Mouse (Mus musculus) lung, postnatal 0 days (tissue): ENCODE data around the gene Scfd2. TPM values are rescaled to one million over a fixed set of nuclear protein-coding genes. Genes with fewer than 3 reads are reported as not detected.

ENCODE experiments used
- ATAC-seq: fragments of 200-750 bp; cut with Nextera tagmentation; 2 replicates; pipeline ENCODE4 v1.8.0; 2017; ENCODE audit warnings: moderate library complexity
- DNase-seq: peaks from one replicate; pipeline ENCODE4 v3.0.0-alpha.2; 2016; ENCODE audit warnings: low spot score
- H3K27ac ChIP-seq: fragments of 300-500 bp; sonication (generic); 2 replicates; pipeline ENCODE4 v1.5.1; 2014; ENCODE audit warnings: antibody characterized with exemption, mild to moderate bottlenecking, low read length, mixed read lengths
- H3K27me3 ChIP-seq: fragments of 300-500 bp; sonication (generic); replicated peaks from 2 replicates; pipeline ENCODE4 v1.6.1; 2014; ENCODE audit warnings: low read length, mixed read lengths; ENCODE audit not compliant: insufficient read depth
- H3K36me3 ChIP-seq: fragments of 300-500 bp; sonication (generic); 2 replicates; pipeline ENCODE4 v1.6.1; 2014; ENCODE audit warnings: low read length, mixed read lengths; ENCODE audit not compliant: insufficient read depth
- H3K4me1 ChIP-seq: fragments of 300-500 bp; sonication (generic); 2 replicates; pipeline ENCODE4 v1.6.1; 2014; ENCODE audit warnings: antibody characterized with exemption, low read depth, low read length, mixed read lengths; ENCODE audit not compliant: insufficient read depth
- H3K4me2 ChIP-seq: fragments of 300-500 bp; sonication (generic); replicated peaks from 2 replicates; pipeline ENCODE4 v1.6.1; 2014; ENCODE audit warnings: low read depth, mild to moderate bottlenecking, low read length, moderate library complexity, mixed read lengths
- H3K4me3 ChIP-seq: fragments of 300-500 bp; sonication (generic); 2 replicates; pipeline ENCODE4 v1.5.1; 2014; ENCODE audit warnings: low read depth, low read length
- H3K9ac ChIP-seq: fragments of 300-500 bp; sonication (generic); replicated peaks from 2 replicates; pipeline ENCODE4 v1.6.1; 2014; ENCODE audit warnings: low read depth, mild to moderate bottlenecking
- H3K9me3 ChIP-seq: fragments of 300-500 bp; sonication (generic); 2 replicates; pipeline ENCODE4 v1.6.1; 2016; ENCODE audit warnings: low read length, mixed read lengths
- CTCF ChIP-seq: IDR thresholded peaks from 2 replicates; pipeline ENCODE4 v1.5.1; 2016; ENCODE audit warnings: antibody characterized with exemption, mild to moderate bottlenecking
- EP300 ChIP-seq: IDR thresholded peaks from 2 replicates; pipeline ENCODE4 v1.6.1; 2016; ENCODE audit warnings: antibody characterized with exemption, mild to moderate bottlenecking, control low read depth
- WGBS: fragments of 180-500 bp; shearing (Covaris S2); extraction: QIAGEN DNeasy Blood & Tissue Kit; methylation state at CpG from one replicate; pipeline ENCODE4 v1.1.7; 2014; 5-methylcytosine and 5-hydroxymethylcytosine counted together
- polyA plus RNA-seq: library from polyadenylated mRNA; unstranded; fragments of >200 nt; fragmentation: Nextera tagmentation; extraction: Ambion mirVana; gene quantifications from 2 replicates; pipeline ENCODE4 v1.2.1, GENCODE M21; 2015

Gene Scfd2
- polyA plus RNA-seq, 1 experiment from 2014 or later = 11.4 TPM

DNA sequence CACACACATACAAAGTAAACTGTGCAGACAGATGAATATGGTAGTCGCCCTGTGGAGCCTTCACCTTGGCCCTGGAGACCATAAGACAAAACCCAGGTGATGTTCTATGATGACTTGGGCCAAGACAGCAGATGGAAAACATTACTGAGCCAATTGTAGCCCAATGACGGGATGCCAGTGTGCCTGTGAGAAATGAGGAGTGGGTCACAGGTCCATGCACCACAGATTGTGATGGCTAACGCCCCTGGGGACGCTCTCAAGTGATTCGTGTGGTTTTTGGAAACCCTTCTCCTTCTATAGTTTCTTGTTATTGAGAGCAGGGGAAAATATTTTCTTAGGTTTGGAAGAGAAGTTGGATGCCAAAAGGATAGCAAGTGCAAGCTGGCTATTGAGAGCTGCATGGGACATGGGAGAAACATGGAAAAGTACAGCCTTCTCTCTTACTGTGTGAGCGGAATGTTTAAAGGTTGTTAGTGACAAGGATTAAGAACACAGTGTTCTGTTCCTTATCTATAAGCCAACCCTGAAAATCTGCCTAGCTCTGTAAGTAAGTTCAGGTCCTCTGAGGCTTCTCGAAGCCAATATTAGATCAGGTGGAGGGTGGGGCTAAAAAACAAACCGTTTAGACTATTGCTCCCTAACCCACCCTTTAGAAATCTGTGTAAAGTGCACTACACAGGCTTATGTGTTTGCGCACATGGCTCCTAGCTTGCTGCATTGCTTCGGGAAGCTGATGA is 210.4 kb downstream of the Scfd2 start:
- H3K4me2 ChIP-seq = no peak overlapping the region
- 69% methylated on average over 10 of the region's 10 CpGs for WGBS
- ATAC-seq = no peak
- no peak overlapping the region for H3K27ac ChIP-seq
- no peak for DNase-seq
- no peaks in the 10 kb centered on the region for H3K9me3 ChIP-seq
- no peaks in the 10 kb centered on the region for H3K36me3 ChIP-seq
- TF ChIP-seq EP300 = no peak
- no peak overlapping the region for H3K4me3 ChIP-seq
- no peaks in the 10 kb centered on the region for H3K27me3 ChIP-seq
- H3K4me1 ChIP-seq = no peaks in the 10 kb centered on the region
- no peak overlapping the region for H3K9ac ChIP-seq

DNA sequence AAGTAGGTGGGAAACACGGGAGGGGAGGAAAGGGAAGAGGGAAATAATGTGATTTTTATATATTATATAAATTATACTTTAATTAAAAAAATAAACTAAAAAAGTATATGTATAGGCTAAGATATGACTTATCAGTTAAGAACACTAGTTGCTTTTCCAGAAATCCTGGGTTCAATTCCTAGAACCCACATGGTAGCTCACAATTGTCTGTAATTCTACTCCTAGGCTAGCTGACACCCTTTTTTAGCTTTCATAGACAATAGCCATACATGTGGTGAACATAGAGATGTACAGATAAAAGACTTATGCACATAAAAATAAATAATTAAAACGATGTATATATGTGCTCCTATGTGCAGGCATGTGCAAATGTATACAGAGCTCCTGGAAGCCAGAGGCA is 212.0 kb downstream of the Scfd2 start:
- Histone ChIP-seq H3K27ac (no peak overlapping the region), H3K4me2 (no peak overlapping the region), H3K9me3 (no peaks in the 10 kb centered on the region), H3K27me3 (no peaks in the 10 kb centered on the region), H3K4me1 (no peaks in the 10 kb centered on the region), H3K4me3 (no peak overlapping the region), H3K9ac (no peak overlapping the region), H3K36me3 (no peaks in the 10 kb centered on the region)
- DNase-seq = no peak
- ATAC-seq = no peak
- TF ChIP-seq EP300 = no peak
- TF ChIP-seq CTCF = no peak
- 70% methylated on average over 2 of the region's 2 CpGs for WGBS

DNA sequence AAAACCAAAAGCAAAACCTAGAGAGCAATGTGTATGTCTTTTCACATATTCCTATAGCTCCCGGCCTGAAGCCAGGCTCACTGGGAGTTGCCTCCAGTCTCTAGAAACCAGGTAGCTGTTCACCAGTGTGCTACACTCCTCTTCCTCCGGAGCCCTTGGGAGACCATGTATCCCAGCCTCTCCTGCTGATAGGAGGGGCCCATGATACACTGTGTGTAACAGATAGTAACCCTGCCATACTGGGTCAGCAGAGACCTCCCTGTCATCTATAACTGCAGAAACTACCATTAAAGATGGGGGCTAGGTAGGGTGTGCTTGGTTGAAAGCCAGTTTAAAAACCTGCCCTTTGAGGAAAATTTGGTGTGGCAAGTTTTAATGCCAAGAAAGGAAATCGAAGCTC is 214.4 kb downstream of the Scfd2 start:
- ATAC-seq = no peak
- no peaks in the 10 kb centered on the region for H3K4me1 ChIP-seq
- H3K4me3 ChIP-seq = no peak overlapping the region
- TF ChIP-seq EP300 = no peak
- H3K9ac ChIP-seq = no peak overlapping the region
- H3K27ac ChIP-seq = no peak overlapping the region
- no peaks in the 10 kb centered on the region for H3K36me3 ChIP-seq
- no peaks in the 10 kb centered on the region for H3K27me3 ChIP-seq
- 81% methylated on average over 3 of the region's 3 CpGs for WGBS
- H3K9me3 ChIP-seq = no peaks in the 10 kb centered on the region
- no peak for DNase-seq
- no peak overlapping the region for H3K4me2 ChIP-seq

DNA sequence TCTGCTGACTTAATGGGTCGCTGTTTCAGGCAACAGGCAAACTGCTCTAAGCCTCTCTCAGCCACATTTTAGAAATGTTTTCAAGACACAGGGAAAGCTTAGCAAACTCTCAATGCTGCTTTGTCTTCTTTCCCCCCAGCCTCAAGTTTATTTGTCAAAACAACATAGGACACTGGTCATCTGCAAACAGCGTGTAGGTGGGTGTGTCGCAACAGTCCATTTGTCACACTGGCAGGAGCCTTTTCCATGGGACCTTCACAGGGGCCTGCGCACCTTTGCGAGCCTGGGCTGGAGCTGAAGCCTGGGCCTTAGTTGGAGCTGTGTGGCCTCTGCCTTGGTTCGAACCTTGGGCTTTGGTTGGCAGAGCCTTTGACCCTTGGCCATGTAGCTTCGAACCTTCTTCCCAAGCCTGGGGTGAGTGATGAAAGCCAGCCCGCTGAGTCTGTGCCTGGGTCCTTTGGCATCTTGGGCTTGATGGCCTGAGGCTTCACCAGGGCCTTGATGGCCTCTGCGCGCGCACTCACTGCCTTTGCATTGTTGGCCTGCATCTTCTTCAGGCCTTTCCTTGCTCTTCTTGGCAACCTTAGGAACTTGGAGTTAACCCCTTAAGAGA is 215.1 kb downstream of the Scfd2 start:
- Histone ChIP-seq H3K9ac (no peak overlapping the region), H3K4me2 (no peak overlapping the region), H3K4me3 (no peak overlapping the region), H3K27me3 (no peaks in the 10 kb centered on the region), H3K36me3 (no peaks in the 10 kb centered on the region), H3K27ac (no peak overlapping the region), H3K4me1 (no peaks in the 10 kb centered on the region), H3K9me3 (no peaks in the 10 kb centered on the region)
- no peak for ATAC-seq
- WGBS = 92% methylated on average over 11 of the region's 11 CpGs
- no peak for DNase-seq
- TF ChIP-seq EP300 = no peak
- no peak for TF ChIP-seq CTCF

DNA sequence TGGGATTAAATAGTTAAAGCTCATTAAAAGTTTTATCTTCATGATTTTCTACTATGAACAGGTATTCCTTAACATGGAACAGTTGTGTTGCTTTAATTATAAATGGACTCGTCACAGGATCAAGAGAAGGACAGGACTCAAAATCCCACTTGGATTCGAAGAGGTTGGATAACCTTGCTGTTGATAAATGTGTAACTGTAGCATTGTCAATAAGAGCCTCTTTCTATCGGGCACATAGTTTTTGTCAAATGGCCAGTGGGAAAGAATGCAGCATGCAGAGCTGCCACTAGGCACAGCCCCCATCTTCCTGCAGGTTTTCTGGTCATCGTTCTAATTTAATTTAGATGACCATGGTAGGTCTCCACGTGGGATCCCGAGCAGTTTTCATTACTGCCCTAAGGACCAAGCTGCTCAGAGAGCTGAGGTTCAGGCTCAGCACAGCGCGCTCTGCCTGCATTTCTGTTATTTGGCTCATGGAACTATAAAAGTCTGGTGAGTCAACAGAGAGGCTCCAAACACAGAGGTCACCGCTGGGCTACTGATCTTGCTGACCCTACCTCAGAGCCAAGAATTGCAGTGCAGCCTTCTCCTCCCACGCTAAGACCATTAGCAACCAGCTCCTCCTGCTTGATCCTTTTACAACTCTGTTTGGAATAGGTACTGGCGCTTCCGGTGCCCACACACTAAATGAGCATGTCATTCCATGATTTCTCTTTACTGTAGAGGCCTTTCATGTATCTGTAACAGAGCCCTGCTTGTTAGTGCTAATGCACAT is 215.9 kb downstream of the Scfd2 start:
- WGBS = 66% methylated on average over 12 of the region's 12 CpGs
- Histone ChIP-seq H3K4me3 (no peak overlapping the region), H3K9me3 (no peaks in the 10 kb centered on the region), H3K4me2 (no peak overlapping the region), H3K27me3 (no peaks in the 10 kb centered on the region), H3K36me3 (no peaks in the 10 kb centered on the region), H3K9ac (no peak overlapping the region), H3K4me1 (no peaks in the 10 kb centered on the region), H3K27ac (no peak overlapping the region)
- ATAC-seq (no peak), DNase-seq (no peak)
- TF ChIP-seq EP300 = no peak
- no peak for TF ChIP-seq CTCF

DNA sequence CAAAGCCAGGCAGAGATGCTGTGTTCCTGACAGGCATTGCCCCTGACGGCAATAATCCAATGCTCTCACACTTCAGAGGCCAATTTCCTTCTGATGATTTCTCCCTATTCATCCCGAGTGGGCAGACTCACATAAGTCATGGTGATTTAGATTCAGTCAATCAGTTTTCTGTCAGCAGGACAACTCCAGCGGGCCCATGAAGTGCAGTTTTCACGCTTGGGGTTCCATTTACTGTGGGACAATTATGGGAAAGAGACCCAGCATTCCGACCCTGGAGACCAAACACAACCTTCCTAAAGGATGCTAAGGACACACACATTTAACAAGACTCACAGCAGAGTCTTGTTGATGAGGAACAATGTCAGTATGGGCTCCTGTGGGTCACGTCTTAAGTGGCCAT is 217.1 kb downstream of the Scfd2 start:
- ATAC-seq (no peak), DNase-seq (no peak)
- Histone ChIP-seq H3K4me2 (no peak overlapping the region), H3K9me3 (no peaks in the 10 kb centered on the region), H3K4me1 (no peaks in the 10 kb centered on the region), H3K9ac (no peak overlapping the region), H3K36me3 (no peaks in the 10 kb centered on the region), H3K27me3 (no peaks in the 10 kb centered on the region), H3K27ac (no peak overlapping the region), H3K4me3 (no peak overlapping the region)
- no peak for TF ChIP-seq EP300
- TF ChIP-seq CTCF = no peak
- 85% methylated on average over 6 of the region's 6 CpGs for WGBS
